Mouse (Mus musculus): ENCODE results near the gene Dnah9.

- TF ChIP-seq POLR2A (IDR thresholded peaks at IDR 0.05; ENCODE audit: low read depth, low read length), result no peak
- no peak for TF ChIP-seq CTCF (IDR thresholded peaks at IDR 0.05; ENCODE audit: extremely low read depth, insufficient read depth, insufficient read length, insufficient replicate concordance)
These were observed 124.7 kb downstream of the Dnah9 start for GRCm38 (mm10) chr11:66043635-66044034.

All from spleen, adult 2 months (tissue).